Mouse (Mus musculus): ENCODE measurements around the gene Pcyt2.

Gene Pcyt2

GRCm38 (mm10) chr11:120632559-120633519, 15.1 kb upstream of the Pcyt2 start:
- no peak for DNase-seq (ENCODE audit: low read depth, low spot score)

- DNase-seq (ENCODE audit: low read depth, low spot score) = no peak
Observed at GRCm38 (mm10) chr11:120631726-120632448, 14.2 kb upstream of the Pcyt2 start.

GRCm38 (mm10) chr11:120630881-120631725, 13.4 kb upstream of the Pcyt2 start:
- no peak for DNase-seq (ENCODE audit: low read depth, low spot score)

- DNase-seq (ENCODE audit: low read depth, low spot score) = no peak
Observed at GRCm38 (mm10) chr11:120630401-120630871, 12.7 kb upstream of the Pcyt2 start.

- no peak for DNase-seq (ENCODE audit: low read depth, low spot score)
Observed at GRCm38 (mm10) chr11:120629911-120630310, 12.2 kb upstream of the Pcyt2 start.

- no peak for DNase-seq (ENCODE audit: low read depth, low spot score)
Observed at GRCm38 (mm10) chr11:120629341-120629730, 11.6 kb upstream of the Pcyt2 start.

GRCm38 (mm10) chr11:120628601-120629340, 11.0 kb upstream of the Pcyt2 start:
- DNase-seq (ENCODE audit: low read depth, low spot score) = no peak

GRCm38 (mm10) chr11:120627468-120628300, 9.9 kb upstream of the Pcyt2 start:
- no peak for DNase-seq (ENCODE audit: low read depth, low spot score)

- DNase-seq (ENCODE audit: low read depth, low spot score) = no peak
Observed at GRCm38 (mm10) chr11:120626785-120627467, 9.2 kb upstream of the Pcyt2 start.

GRCm38 (mm10) chr11:120625152-120625775, 7.5 kb upstream of the Pcyt2 start, which contains the start of gene Sirt7:
Gene Sirt7, minus strand, starts transcription at chr11:120625240.
- no peak for DNase-seq (ENCODE audit: low read depth, low spot score)

GRCm38 (mm10) chr11:120624680-120625111, 7.0 kb upstream of the Pcyt2 start:
- peak; percentile 79 for DNase-seq (ENCODE audit: low read depth, low spot score)

GRCm38 (mm10) chr11:120623961-120624679, 6.4 kb upstream of the Pcyt2 start:
- DNase-seq (ENCODE audit: low read depth, low spot score) = no peak

- DNase-seq (ENCODE audit: low read depth, low spot score) = no peak
Observed at GRCm38 (mm10) chr11:120622805-120623204, 5.1 kb upstream of the Pcyt2 start.

GRCm38 (mm10) chr11:120620195-120620594, 2.5 kb upstream of the Pcyt2 start:
- no peak for DNase-seq (ENCODE audit: low read depth, low spot score)

- no peak for DNase-seq (ENCODE audit: low read depth, low spot score)
Observed at GRCm38 (mm10) chr11:120618619-120619535, 1.1 kb upstream of the Pcyt2 start.

GRCm38 (mm10) chr11:120616617-120617294, 980 bp downstream of the Pcyt2 start:
- DNase-seq (ENCODE audit: low read depth, low spot score) = no peak

All from telencephalon, adult 2 months (tissue).